Mouse (Mus musculus): Measurements from ENCODE around the gene Treh. TPM values are rescaled to one million over a fixed set of nuclear protein-coding genes. Genes with fewer than 3 reads are reported as not detected.

The Treh gene
- polyA plus RNA-seq, 1 experiment from 2014 or later, result not detected

Other genes with a start within 250 kb of the Treh start
- gene Foxr1, start 232.1 kb upstream of the Treh start, polyA plus RNA-seq (2015; fragmentation: Nextera tagmentation; extraction: Ambion mirVana), result not detected in 2 replicates
- not detected in 2 replicates for gene Upk2, start 218.3 kb upstream of the Treh start, polyA plus RNA-seq (2015; fragmentation: Nextera tagmentation; extraction: Ambion mirVana)
- gene Bcl9l, start 190.4 kb upstream of the Treh start, polyA plus RNA-seq (2015; fragmentation: Nextera tagmentation; extraction: Ambion mirVana), result 1.0 and 1.5 TPM in 2 replicates
- 0.09 TPM in 1 of 2 replicates, not detected in the other for gene Cxcr5, start 111.4 kb upstream of the Treh start, polyA plus RNA-seq (2015; fragmentation: Nextera tagmentation; extraction: Ambion mirVana)
- 7.2 and 8.2 TPM in 2 replicates for gene Ddx6, start 68.3 kb upstream of the Treh start, polyA plus RNA-seq (2015; fragmentation: Nextera tagmentation; extraction: Ambion mirVana)
- 2.1 and 3.2 TPM in 2 replicates for gene Phldb1, start 62.0 kb downstream of the Treh start, polyA plus RNA-seq (2015; fragmentation: Nextera tagmentation; extraction: Ambion mirVana)
- gene Arcn1, start 94.6 kb downstream of the Treh start, polyA plus RNA-seq (2015; fragmentation: Nextera tagmentation; extraction: Ambion mirVana), result 87.3 and 113 TPM in 2 replicates
- gene Ift46, start 94.7 kb downstream of the Treh start, polyA plus RNA-seq (2015; fragmentation: Nextera tagmentation; extraction: Ambion mirVana), result 21.7 and 22.4 TPM in 2 replicates
- gene Tmem25, start 126.1 kb downstream of the Treh start, polyA plus RNA-seq (2015; fragmentation: Nextera tagmentation; extraction: Ambion mirVana), result 1.3 TPM in 2 replicates
- gene Ttc36, start 129.8 kb downstream of the Treh start, polyA plus RNA-seq (2015; fragmentation: Nextera tagmentation; extraction: Ambion mirVana), result 31.8 and 33.9 TPM in 2 replicates
- 3.8 and 4.0 TPM in 2 replicates for gene Kmt2a, start 208.1 kb downstream of the Treh start, polyA plus RNA-seq (2015; fragmentation: Nextera tagmentation; extraction: Ambion mirVana)
- gene Atp5l, start 247.5 kb downstream of the Treh start, polyA plus RNA-seq (2015; fragmentation: Nextera tagmentation; extraction: Ambion mirVana), result 546 and 569 TPM in 2 replicates